Mouse (Mus musculus): Measurements from ENCODE around the gene Ercc2. TPM values are rescaled to one million over a fixed set of nuclear protein-coding genes. Genes with fewer than 3 reads are reported as not detected.

Gene Ercc2
- total RNA-seq, 2 experiments from 2014 or later = 34.5 to 34.9 TPM

GRCm38 (mm10) chr7:19443344-19443743, 61.5 kb downstream of the Ercc2 start:
- peak; percentile 85 to 99 for DNase-seq (ENCODE audit: extremely low spot score in 1 of 2, low spot score in 1 of 2)

- DNase-seq (ENCODE audit: extremely low spot score in 1 of 2, low spot score in 1 of 2) = no peak
Measured at GRCm38 (mm10) chr7:19444801-19445200, 63.0 kb downstream of the Ercc2 start.

Small RNA genes lying within 50 kb of the gene (microRNA-seq; reads per million reads assigned to microRNA genes)
- gene Mir343 = 0 reads per million in 2 experiments

Other genes with a start within 250 kb of the Ercc2 start
- 10 to 100 TPM; 17.9 to 19.7 TPM for gene Qpctl, start 232.7 kb upstream of the Ercc2 start, total RNA-seq (2021)
- 10 to 100 TPM; 72.4 to 84.8 TPM for gene Snrpd2, start 232.3 kb upstream of the Ercc2 start, total RNA-seq (2021)
- under 1 TPM; 0.37 to 0.77 TPM for gene Gipr, start 215.9 kb upstream of the Ercc2 start, total RNA-seq (2021)
- gene Eml2, start 205.6 kb upstream of the Ercc2 start, total RNA-seq (2021) = 100 to 1,000 TPM; 157 to 164 TPM
- gene Gpr4, start 169.5 kb upstream of the Ercc2 start, total RNA-seq (2021) = 1 to 10 TPM; 2.2 to 2.5 TPM
- gene Opa3, start 153.7 kb upstream of the Ercc2 start, total RNA-seq (2021) = 10 to 100 TPM; 36.5 to 41.5 TPM
- gene Vasp, start 110.2 kb upstream of the Ercc2 start, total RNA-seq (2021) = 10 to 100 TPM; 15.2 to 16.3 TPM
- not detected for gene Ppm1n, start 101.9 kb upstream of the Ercc2 start, total RNA-seq (2021)
- 10 to 100 TPM; 85.9 to 96.3 TPM for gene Rtn2, start 99.4 kb upstream of the Ercc2 start, total RNA-seq (2021)
- gene Fosb, start 72.0 kb upstream of the Ercc2 start, total RNA-seq (2021) = 1 to 10 TPM; 5.2 to 9.8 TPM
- gene Ercc1, start 37.2 kb upstream of the Ercc2 start, total RNA-seq (2021) = 10 to 100 TPM; 37.8 to 39.1 TPM
- 10 to 100 TPM; 17.7 to 18.3 TPM for gene Cd3eap, start 22.5 kb upstream of the Ercc2 start, total RNA-seq (2021)
- gene Ppp1r13l, start 22.3 kb upstream of the Ercc2 start, total RNA-seq (2021) = 1 to 10 TPM; 4.5 to 4.8 TPM
- gene Klc3, start 22.1 kb downstream of the Ercc2 start, total RNA-seq (2021) = 1 to 10 TPM; 2.2 to 3.4 TPM
- gene Ckm, start 22.8 kb downstream of the Ercc2 start, total RNA-seq (2021) = not detected
- gene Mark4, start 76.8 kb downstream of the Ercc2 start, total RNA-seq (2021) = 100 to 1,000 TPM in 1 of 2 experiments, 10 to 100 TPM in 1; 92.8 to 105 TPM
- under 1 TPM; 0.37 to 0.38 TPM for gene Exoc3l2, start 81.3 kb downstream of the Ercc2 start, total RNA-seq (2021)
- 1 to 10 TPM; 6.0 to 7.1 TPM for gene Bloc1s3, start 126.4 kb downstream of the Ercc2 start, total RNA-seq (2021)
- gene Trappc6a, start 126.4 kb downstream of the Ercc2 start, total RNA-seq (2021) = 10 to 100 TPM; 20.1 to 21.1 TPM
- under 1 TPM; 0.49 to 0.66 TPM for gene Nkpd1, start 135.8 kb downstream of the Ercc2 start, total RNA-seq (2021)
- 100 to 1,000 TPM; 103 to 112 TPM for gene Ppp1r37, start 181.1 kb downstream of the Ercc2 start, total RNA-seq (2021)
- gene Zfp296, start 195.3 kb downstream of the Ercc2 start, total RNA-seq (2021) = 1 to 10 TPM in 1 of 2 experiments, under 1 TPM in 1; 0.30 to 1.0 TPM
- 10 to 100 TPM; 38.0 to 40.7 TPM for gene Gemin7, start 195.6 kb downstream of the Ercc2 start, total RNA-seq (2021)
- gene Clasrp, start 222.5 kb downstream of the Ercc2 start, total RNA-seq (2021) = 10 to 100 TPM; 70.6 to 94.5 TPM
- 10 to 100 TPM in 1 of 2 experiments, 1 to 10 TPM in 1; 9.4 to 10.4 TPM for gene Relb, start 247.4 kb downstream of the Ercc2 start, total RNA-seq (2021)